Mouse (Mus musculus) myocyte (in vitro differentiated cells): ENCODE data around the gene Pnmal1. TPM values are rescaled to one million over a fixed set of nuclear protein-coding genes. Genes with fewer than 3 reads are reported as not detected.

Experiments
- H3K27me3 ChIP-seq: one replicate; pipeline ENCODE4 v1.6.1; 2011; ENCODE audit not compliant: control insufficient read depth, insufficient read depth, insufficient read length
- H3K36me3 ChIP-seq: one replicate; pipeline ENCODE4 v1.6.1; 2011; ENCODE audit not compliant: control insufficient read depth, insufficient read depth
- H3K4me2 ChIP-seq: one replicate; pipeline ENCODE4 v1.6.1; 2011; ENCODE audit warnings: low read depth, control low read depth
- H3K4me3 ChIP-seq: one replicate; pipeline ENCODE4 v1.5.1; 2011; ENCODE audit warnings: mild to moderate bottlenecking, control low read depth, moderate library complexity
- H3K79me2 ChIP-seq: one replicate; pipeline ENCODE4 v1.6.1; 2011; ENCODE audit not compliant: control insufficient read depth, insufficient read depth
- H3ac ChIP-seq: one replicate; pipeline ENCODE4 v1.6.1; 2011; ENCODE audit not compliant: control insufficient read depth, insufficient read length
- CEBPB ChIP-seq: IDR thresholded peaks from 2 replicates; pipeline ENCODE4 v1.6.1; 2011; ENCODE audit warnings: mild to moderate bottlenecking, moderate library complexity; ENCODE audit not compliant: poor library complexity, insufficient read depth, severe bottlenecking
- E2F4 ChIP-seq: IDR thresholded peaks from one replicate; pipeline ENCODE4 v1.6.1; 2011; ENCODE audit warnings: mild to moderate bottlenecking, control low read depth, moderate library complexity; ENCODE audit not compliant: insufficient read depth
- MAX ChIP-seq: IDR thresholded peaks from one replicate; pipeline ENCODE4 v1.6.1; 2011; ENCODE audit warnings: low read depth, mild to moderate bottlenecking, control low read depth
- MYOD1 ChIP-seq, 3 experiments: IDR thresholded peaks; one replicate each; pipeline ENCODE4 v1.6.1; 2011; ENCODE audit warnings: control low read depth in 2 of 3, low read depth in 2 of 3, mild to moderate bottlenecking in 2 of 3, moderate library complexity in 1 of 3; ENCODE audit not compliant: insufficient read length in 2 of 3, control insufficient read depth in 1 of 3
- MYOG ChIP-seq, 3 experiments: IDR thresholded peaks; one replicate each; pipeline ENCODE4 v1.6.1; 2011; ENCODE audit warnings: control low read depth in 2 of 3, low read depth in 2 of 3, mild to moderate bottlenecking in 2 of 3; ENCODE audit not compliant: insufficient read length in 2 of 3, control insufficient read depth in 1 of 3, insufficient read depth in 1 of 3
- POLR2A ChIP-seq: IDR thresholded peaks from one replicate; pipeline ENCODE4 v1.6.1; 2011; ENCODE audit warnings: low read depth, mild to moderate bottlenecking, control low read depth, moderate library complexity; ENCODE audit not compliant: insufficient read length
- POLR2AphosphoS2 ChIP-seq: IDR thresholded peaks from one replicate; pipeline ENCODE4 v1.6.1; 2011; ENCODE audit warnings: low read depth, control low read depth; ENCODE audit not compliant: insufficient read length
- REST ChIP-seq: IDR thresholded peaks from one replicate; pipeline ENCODE4 v1.6.1; 2011; ENCODE audit warnings: mild to moderate bottlenecking, control low read depth, moderate library complexity; ENCODE audit not compliant: insufficient read depth, insufficient read length
- SRF ChIP-seq: IDR thresholded peaks from one replicate; pipeline ENCODE4 v1.6.1; 2011; ENCODE audit warnings: low read depth; ENCODE audit not compliant: control insufficient read depth, insufficient read length
- TCF12 ChIP-seq: IDR thresholded peaks from one replicate; pipeline ENCODE4 v1.6.1; 2011; ENCODE audit warnings: mild to moderate bottlenecking, control low read depth; ENCODE audit not compliant: poor library complexity, insufficient read depth, severe bottlenecking
- TCF3 ChIP-seq: IDR thresholded peaks from one replicate; pipeline ENCODE4 v1.6.1; 2011; ENCODE audit warnings: low read depth, control low read depth; ENCODE audit not compliant: insufficient read length
- USF1 ChIP-seq: IDR thresholded peaks from one replicate; pipeline ENCODE4 v1.6.1; 2011; ENCODE audit warnings: low read depth, mild to moderate bottlenecking, control low read depth, moderate library complexity
- polyA plus RNA-seq: library from polyadenylated mRNA; unstranded; fragments of >200 nt; fragmentation: generic; extraction: Trizol; gene quantifications from one replicate; pipeline ENCODE4 v1.2.1, GENCODE M21; 2012; ENCODE audit warnings: missing spikeins

The Pnmal1 gene
- polyA plus RNA-seq, 1 experiment, result 0.05 TPM

DNA sequence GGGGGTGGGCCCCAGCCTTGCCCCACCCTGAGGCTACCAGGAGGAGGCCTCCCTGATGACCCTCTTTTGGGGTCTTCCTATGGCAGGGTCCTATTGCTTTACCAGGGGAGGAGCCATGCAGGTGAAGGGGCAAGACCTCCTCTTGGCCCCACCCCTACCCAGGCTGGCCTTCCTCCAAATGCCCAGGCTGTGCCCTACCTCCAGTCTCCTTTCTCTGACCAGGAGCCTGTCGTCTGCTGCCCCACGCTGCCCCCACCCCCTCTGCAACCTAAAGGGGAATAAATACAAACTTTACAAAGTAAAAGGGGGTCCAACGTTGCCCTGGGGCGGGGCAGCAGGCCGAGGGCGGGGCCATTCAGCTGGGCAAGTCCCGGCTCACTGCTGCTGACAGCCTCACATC, 45.2 kb downstream of the Pnmal1 start:
- Histone ChIP-seq H3K4me3 (no peak overlapping the region), H3ac (no peak overlapping the region), H3K4me2 (no peak overlapping the region), H3K79me2 (no peaks in the 10 kb centered on the region), H3K27me3 (no peaks in the 10 kb centered on the region), H3K36me3 (peaks cover 7% of the 10 kb centered on the region)
- TF ChIP-seq SRF, result no peak
- TF ChIP-seq POLR2A, result no peak
- no peak for TF ChIP-seq TCF12
- no peak for TF ChIP-seq MYOD1 (IDR thresholded peaks at IDR 0.05; ENCODE audit: control insufficient read depth in 1 of 3, insufficient read length in 2 of 3, low read depth in 2 of 3)
- TF ChIP-seq MYOG (IDR thresholded peaks at IDR 0.05; ENCODE audit: control insufficient read depth in 1 of 3, insufficient read depth in 1 of 3, insufficient read length in 2 of 3, low read depth in 2 of 3), result no peak
- TF ChIP-seq TCF3, result no peak
- no peak for TF ChIP-seq POLR2AphosphoS2
- TF ChIP-seq USF1, result no peak
- no peak for TF ChIP-seq E2F4
- TF ChIP-seq REST, result no peak
- TF ChIP-seq CEBPB, result no peak
- no peak for TF ChIP-seq MAX

DNA sequence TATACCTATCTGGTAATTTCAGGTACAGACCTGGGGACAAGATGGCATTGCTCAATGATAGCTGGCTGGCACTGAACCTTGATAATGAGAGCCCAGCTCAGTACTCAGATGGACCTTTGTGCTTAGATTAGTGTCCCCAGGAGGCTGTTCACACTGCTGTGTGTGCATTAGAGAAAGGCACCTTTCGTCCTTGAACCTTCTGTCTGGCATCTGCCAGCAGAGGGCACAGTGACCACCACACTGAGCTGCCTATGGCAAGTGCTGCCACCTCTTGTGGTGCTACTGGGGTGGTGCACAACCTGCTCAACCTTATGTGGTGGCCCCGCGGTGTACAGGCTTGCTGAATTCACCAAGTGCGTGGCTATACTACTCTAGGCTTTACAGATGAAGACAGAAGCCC, 47.8 kb downstream of the Pnmal1 start:
- no peaks in the 10 kb centered on the region for H3K79me2 ChIP-seq
- no peaks in the 10 kb centered on the region for H3K27me3 ChIP-seq
- H3K4me2 ChIP-seq, result no peak overlapping the region
- peaks cover 21% of the 10 kb centered on the region for H3K36me3 ChIP-seq
- no peak overlapping the region for H3ac ChIP-seq
- H3K4me3 ChIP-seq, result no peak overlapping the region
- no peak for TF ChIP-seq REST
- TF ChIP-seq MYOD1 (IDR thresholded peaks at IDR 0.05; ENCODE audit: control insufficient read depth in 1 of 3, insufficient read length in 2 of 3, low read depth in 2 of 3), result no peak
- no peak for TF ChIP-seq MAX
- no peak for TF ChIP-seq SRF
- TF ChIP-seq MYOG (IDR thresholded peaks at IDR 0.05; ENCODE audit: control insufficient read depth in 1 of 3, insufficient read depth in 1 of 3, insufficient read length in 2 of 3, low read depth in 2 of 3), result no peak
- no peak for TF ChIP-seq CEBPB
- TF ChIP-seq E2F4, result no peak

DNA sequence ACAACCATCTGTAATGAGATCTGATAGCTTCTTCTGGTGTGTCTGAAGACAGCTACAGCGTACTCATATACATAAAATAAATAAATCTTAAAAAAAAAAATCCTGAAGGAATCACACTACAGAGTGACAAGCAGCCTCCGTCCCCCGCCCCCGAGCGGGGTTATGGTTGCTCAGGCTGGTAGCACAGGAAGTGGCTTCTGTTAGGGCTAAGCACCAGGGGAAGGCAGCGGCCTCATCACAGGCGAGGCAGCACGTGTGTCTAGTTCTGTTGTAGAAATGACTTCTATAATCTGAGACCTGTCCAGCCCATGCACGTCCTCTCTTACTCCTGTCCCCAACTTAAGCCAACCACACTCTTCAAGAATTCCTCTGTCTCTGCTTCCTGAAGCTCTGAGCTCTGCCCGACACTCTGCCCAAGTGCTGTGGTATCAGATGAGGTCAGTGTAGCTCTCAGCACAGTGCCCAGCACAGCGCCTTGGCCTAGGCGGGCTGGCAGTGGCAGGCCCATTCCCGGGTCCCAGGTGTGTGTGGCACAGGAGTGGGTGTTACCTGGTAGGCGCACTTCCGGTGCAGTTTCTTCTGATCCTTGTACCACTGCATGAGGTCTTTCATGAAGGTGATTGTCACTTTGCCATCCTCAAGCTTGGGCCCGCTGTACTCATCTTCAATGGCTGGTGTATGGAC, 50.0 kb downstream of the Pnmal1 start:
- no peaks in the 10 kb centered on the region for H3K79me2 ChIP-seq
- no peak overlapping the region for H3ac ChIP-seq
- H3K36me3 ChIP-seq, result peaks cover 21% of the 10 kb centered on the region
- H3K4me3 ChIP-seq, result no peak overlapping the region
- TF ChIP-seq MYOD1 (IDR thresholded peaks at IDR 0.05; ENCODE audit: control insufficient read depth in 1 of 3, insufficient read length in 2 of 3, low read depth in 2 of 3) (no peak), POLR2AphosphoS2 (no peak), MAX (no peak), CEBPB (no peak), E2F4 (no peak), REST (no peak)
- H3K4me2 ChIP-seq, result no peak overlapping the region
- H3K27me3 ChIP-seq, result no peaks in the 10 kb centered on the region

DNA sequence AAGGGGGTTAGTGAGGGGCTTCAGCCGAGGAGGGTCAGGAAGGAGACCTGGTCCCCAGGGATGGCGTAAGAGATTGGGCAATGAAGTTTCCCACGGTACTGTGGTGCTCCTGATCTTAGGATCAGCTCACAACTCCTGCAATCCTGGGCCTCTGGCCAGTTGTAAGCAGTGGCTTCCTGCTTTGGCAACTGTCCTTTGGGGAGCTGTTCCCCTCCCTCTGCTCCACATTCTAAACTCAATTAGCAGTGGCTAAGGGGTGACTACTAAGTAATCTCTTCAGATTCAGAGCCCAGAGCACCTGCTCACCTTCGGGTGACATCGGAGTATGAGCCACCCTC, 50.5 kb downstream of the Pnmal1 start:
- Histone ChIP-seq H3K36me3 (peaks cover 25% of the 10 kb centered on the region), H3K27me3 (no peaks in the 10 kb centered on the region), H3K4me2 (no peak overlapping the region), H3K4me3 (no peak overlapping the region), H3ac (no peak overlapping the region), H3K79me2 (no peaks in the 10 kb centered on the region)
- TF ChIP-seq MYOD1 (IDR thresholded peaks at IDR 0.05; ENCODE audit: control insufficient read depth in 1 of 3, insufficient read length in 2 of 3, low read depth in 2 of 3) (no peak), USF1 (no peak), CEBPB (no peak), TCF3 (no peak), TCF12 (no peak), POLR2AphosphoS2 (no peak), REST (no peak), POLR2A (no peak), SRF (no peak), E2F4 (no peak), MYOG (IDR thresholded peaks at IDR 0.05; ENCODE audit: control insufficient read depth in 1 of 3, insufficient read depth in 1 of 3, insufficient read length in 2 of 3, low read depth in 2 of 3) (no peak), MAX (no peak)

DNA sequence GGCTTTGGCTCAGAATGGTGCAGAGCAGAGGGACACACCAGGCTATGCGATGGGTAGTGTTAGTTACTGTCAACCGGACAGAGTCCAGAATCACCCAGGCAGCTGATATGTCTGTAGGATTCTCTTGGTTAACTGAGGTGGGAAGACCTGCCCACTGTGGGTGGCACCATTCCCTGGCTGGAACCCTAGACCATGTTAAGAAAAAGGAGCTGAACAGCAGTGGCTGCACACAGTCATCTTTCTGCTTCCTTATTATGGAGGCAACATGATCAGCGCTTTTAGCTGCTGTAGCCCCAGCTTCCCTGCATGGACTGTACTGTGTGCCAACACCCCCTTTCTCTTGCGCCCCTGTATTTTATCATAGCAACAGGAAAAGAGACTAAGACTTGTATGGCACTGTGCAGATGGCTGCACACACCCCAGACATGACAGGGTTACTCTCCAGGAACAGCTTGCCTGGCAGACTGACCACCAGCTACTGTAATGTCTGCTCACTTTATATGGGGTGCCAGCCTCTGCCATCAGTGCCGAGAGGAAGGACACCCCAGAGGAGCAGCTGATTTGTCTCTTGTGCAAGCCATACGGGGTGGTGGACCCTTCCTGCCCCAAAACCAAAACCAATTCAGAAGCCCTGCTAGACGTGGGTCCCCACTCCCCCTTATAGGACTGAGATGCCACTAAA, 52.6 kb downstream of the Pnmal1 start:
- Histone ChIP-seq H3K36me3 (peaks cover 28% of the 10 kb centered on the region), H3K27me3 (no peaks in the 10 kb centered on the region), H3ac (no peak overlapping the region), H3K4me2 (no peak overlapping the region), H3K4me3 (no peak overlapping the region), H3K79me2 (no peaks in the 10 kb centered on the region)
- TF ChIP-seq MYOD1 (IDR thresholded peaks at IDR 0.05; ENCODE audit: control insufficient read depth in 1 of 3, insufficient read length in 2 of 3, low read depth in 2 of 3) (no peak), E2F4 (no peak), MYOG (IDR thresholded peaks at IDR 0.05; ENCODE audit: control insufficient read depth in 1 of 3, insufficient read depth in 1 of 3, insufficient read length in 2 of 3, low read depth in 2 of 3) (no peak), SRF (no peak), POLR2A (no peak), TCF3 (no peak), REST (no peak), USF1 (no peak), CEBPB (no peak), POLR2AphosphoS2 (no peak)
